Mouse (Mus musculus): ENCODE results near the gene Ttyh3. TPM values are rescaled to one million over a fixed set of nuclear protein-coding genes. Genes with fewer than 3 reads are reported as not detected.

Ttyh3 gene
- polyA plus RNA-seq, 2 experiments: 57.5 to 118 TPM

DNA sequence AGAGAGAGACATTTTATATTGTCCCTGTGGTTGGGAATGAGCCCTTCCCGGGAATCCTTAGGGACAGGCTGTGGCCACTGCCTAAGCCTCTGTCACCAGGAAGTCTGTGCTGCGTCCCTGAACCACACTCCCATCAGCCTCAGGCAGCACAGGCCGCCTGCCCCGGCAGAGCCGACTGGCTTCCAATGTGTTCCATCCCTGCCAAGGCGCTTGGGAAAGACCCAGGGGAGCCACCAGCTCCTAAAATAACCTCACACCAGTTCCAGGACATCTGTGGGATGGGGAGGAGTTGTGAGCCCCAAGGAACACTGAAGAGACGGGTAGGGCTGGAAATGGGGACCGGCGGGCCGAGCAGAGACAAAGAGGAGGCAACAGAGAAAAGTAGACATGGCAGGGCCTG is 77.2 kb downstream of the Ttyh3 start:
- H3K4me2 ChIP-seq (replicated peaks; ENCODE audit: low read depth, low read length, severe bottlenecking): no peak overlapping the region
- H3K9ac ChIP-seq (ENCODE audit: low read depth, low read length, severe bottlenecking): no peak overlapping the region
- WGBS: 47% methylated on average over 10 of the region's 10 CpGs
- H3K9me3 ChIP-seq (ENCODE audit: control insufficient read depth, low read length): no peaks in the 10 kb centered on the region
- H3K27me3 ChIP-seq (ENCODE audit: control insufficient read depth, insufficient read depth, low read length): no peaks in the 10 kb centered on the region
- no peak overlapping the region for H3K4me3 ChIP-seq (replicated peaks; ENCODE audit: low read length)
- DNase-seq (ENCODE audit: low spot score) (no peak), ATAC-seq (ENCODE audit: low FRiP score, low read depth) (no peak)
- peaks cover 11% of the 10 kb centered on the region; the same call in 1 of the 2 replicates for H3K4me1 ChIP-seq (ENCODE audit: control insufficient read depth, insufficient read depth, low read length)
- no peak overlapping the region for H3K27ac ChIP-seq (replicated peaks; ENCODE audit: low read depth, low read length)
- TF ChIP-seq POLR2A (IDR thresholded peaks at IDR 0.05; ENCODE audit: borderline replicate concordance, extremely low read depth, insufficient read depth, insufficient read length): no peak
- H3K36me3 ChIP-seq (ENCODE audit: control insufficient read depth, insufficient read depth, low read length): no peaks in the 10 kb centered on the region

- H3K4me1 ChIP-seq (ENCODE audit: control insufficient read depth, insufficient read depth, low read length): peaks cover 11% of the 10 kb centered on the region
- DNase-seq (ENCODE audit: low spot score) (no peak), ATAC-seq (ENCODE audit: low FRiP score, low read depth) (no peak)
- no peak for TF ChIP-seq POLR2A (IDR thresholded peaks at IDR 0.05; ENCODE audit: borderline replicate concordance, extremely low read depth, insufficient read depth, insufficient read length)
- 73% methylated on average over 4 of the region's 4 CpGs for WGBS
- no peaks in the 10 kb centered on the region for H3K9me3 ChIP-seq (ENCODE audit: control insufficient read depth, low read length)
- H3K36me3 ChIP-seq (ENCODE audit: control insufficient read depth, insufficient read depth, low read length): no peaks in the 10 kb centered on the region
- H3K27ac ChIP-seq (replicated peaks; ENCODE audit: low read depth, low read length): no peak overlapping the region
- H3K4me2 ChIP-seq (replicated peaks; ENCODE audit: low read depth, low read length, severe bottlenecking): no peak overlapping the region
- H3K4me3 ChIP-seq (replicated peaks; ENCODE audit: low read length): no peak overlapping the region
- H3K27me3 ChIP-seq (ENCODE audit: control insufficient read depth, insufficient read depth, low read length): no peaks in the 10 kb centered on the region
- no peak overlapping the region for H3K9ac ChIP-seq (ENCODE audit: low read depth, low read length, severe bottlenecking)
Measured at GRCm38 (mm10) chr5:140571201-140571600, 77.6 kb downstream of the Ttyh3 start.

Other genes with a start within 250 kb of the Ttyh3 start
- 108 and 119 TPM in 2 replicates for gene Eif3b, start 229.7 kb downstream of the Ttyh3 start, polyA plus RNA-seq (2012; rRNA removed)
- 145 and 151 TPM in 2 replicates for gene Eif3b, start 229.7 kb downstream of the Ttyh3 start, polyA plus RNA-seq (2014; fragmentation: Nextera tagmentation; extraction: Ambion mirVana)
- gene Gm4869, start 203.4 kb downstream of the Ttyh3 start, polyA plus RNA-seq (2012; rRNA removed): 0.13 TPM in 2 replicates
- not detected in 2 replicates for gene Gm4869, start 203.4 kb downstream of the Ttyh3 start, polyA plus RNA-seq (2014; fragmentation: Nextera tagmentation; extraction: Ambion mirVana)
- 22.9 and 28.4 TPM in 2 replicates for gene Chst12, start 143.5 kb downstream of the Ttyh3 start, polyA plus RNA-seq (2012; rRNA removed)
- 22.4 and 22.6 TPM in 2 replicates for gene Chst12, start 143.5 kb downstream of the Ttyh3 start, polyA plus RNA-seq (2014; fragmentation: Nextera tagmentation; extraction: Ambion mirVana)
- gene Grifin, start 84.0 kb downstream of the Ttyh3 start, polyA plus RNA-seq (2012; rRNA removed): 0.18 and 0.19 TPM in 2 replicates
- gene Grifin, start 84.0 kb downstream of the Ttyh3 start, polyA plus RNA-seq (2014; fragmentation: Nextera tagmentation; extraction: Ambion mirVana): not detected in 2 replicates
- gene Lfng, start 41.7 kb downstream of the Ttyh3 start, polyA plus RNA-seq (2012; rRNA removed): 38.9 and 48.2 TPM in 2 replicates
- 19.2 and 21.4 TPM in 2 replicates for gene Lfng, start 41.7 kb downstream of the Ttyh3 start, polyA plus RNA-seq (2014; fragmentation: Nextera tagmentation; extraction: Ambion mirVana)
- gene Iqce, start 53.3 kb upstream of the Ttyh3 start, polyA plus RNA-seq (2012; rRNA removed): 38.3 and 43.1 TPM in 2 replicates
- 23.4 and 24.0 TPM in 2 replicates for gene Iqce, start 53.3 kb upstream of the Ttyh3 start, polyA plus RNA-seq (2014; fragmentation: Nextera tagmentation; extraction: Ambion mirVana)
- 29.6 and 38.6 TPM in 2 replicates for gene Brat1, start 56.0 kb upstream of the Ttyh3 start, polyA plus RNA-seq (2012; rRNA removed)
- 19.9 and 22.2 TPM in 2 replicates for gene Brat1, start 56.0 kb upstream of the Ttyh3 start, polyA plus RNA-seq (2014; fragmentation: Nextera tagmentation; extraction: Ambion mirVana)
- 1.1 and 1.4 TPM in 2 replicates for gene Amz1, start 75.1 kb upstream of the Ttyh3 start, polyA plus RNA-seq (2012; rRNA removed)
- gene Amz1, start 75.1 kb upstream of the Ttyh3 start, polyA plus RNA-seq (2014; fragmentation: Nextera tagmentation; extraction: Ambion mirVana): 0.88 and 1.1 TPM in 2 replicates
- 63.8 and 91.5 TPM in 2 replicates for gene Gna12, start 181.4 kb upstream of the Ttyh3 start, polyA plus RNA-seq (2012; rRNA removed)
- gene Gna12, start 181.4 kb upstream of the Ttyh3 start, polyA plus RNA-seq (2014; fragmentation: Nextera tagmentation; extraction: Ambion mirVana): 46.7 and 55.5 TPM in 2 replicates

Data from limb, embryonic 14.5 days (tissue).